Mouse (Mus musculus): ENCODE results near the gene Nrxn1. TPM values are rescaled to one million over a fixed set of nuclear protein-coding genes. Genes with fewer than 3 reads are reported as not detected.

The Nrxn1 gene
- polyA plus RNA-seq, 1 experiment from 2014 or later, result 1.9 TPM

DNA sequence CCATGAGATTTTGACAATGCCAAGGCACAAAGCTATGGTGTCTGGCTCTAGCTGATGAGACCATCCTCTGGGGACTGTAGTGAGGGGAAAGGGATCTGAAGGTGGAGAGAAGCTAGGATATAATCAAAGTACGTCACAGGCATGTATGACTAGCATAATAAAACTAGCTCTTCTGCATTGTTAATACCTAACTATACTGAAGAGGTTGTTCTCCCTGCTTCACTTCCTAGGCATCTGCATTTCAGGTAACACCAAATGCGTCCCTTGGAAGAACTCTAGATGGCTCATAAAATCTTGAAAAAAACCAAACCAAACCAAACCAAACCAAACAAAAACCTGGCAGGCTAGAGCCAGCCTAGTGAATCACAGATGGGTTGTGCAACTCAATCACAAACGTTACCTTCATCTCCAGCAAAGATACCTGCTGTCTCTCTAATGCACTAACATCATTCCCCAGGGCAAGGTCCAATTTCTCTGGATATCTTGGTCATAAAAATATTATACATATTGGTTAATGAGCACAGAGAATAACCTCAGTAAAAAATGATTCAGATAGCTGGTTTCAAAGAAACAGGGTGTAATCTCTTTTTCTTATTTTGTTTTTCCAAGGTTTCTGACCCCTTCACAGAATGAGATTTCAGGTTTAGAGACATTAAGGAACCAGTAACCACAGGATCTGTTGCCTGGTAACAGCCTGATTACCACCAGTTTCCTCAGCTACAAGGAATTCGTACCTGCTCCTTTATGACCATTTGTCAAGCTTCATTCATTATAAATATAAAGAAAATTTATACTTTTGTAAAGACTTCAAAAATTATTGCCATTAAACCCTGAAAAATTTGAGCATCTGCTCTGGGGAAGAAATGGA is 256.5 kb downstream of the Nrxn1 start:
- Histone ChIP-seq H3K27ac (replicated peaks) (no peak overlapping the region), H3K4me1 (replicated peaks; ENCODE audit: control insufficient read depth, insufficient read depth) (no peaks in the 10 kb centered on the region), H3K27me3 (ENCODE audit: control insufficient read depth, insufficient read depth, low read length) (no peaks in the 10 kb centered on the region), H3K4me3 (ENCODE audit: low read depth, low read length) (no peak overlapping the region), H3K9me3 (ENCODE audit: control insufficient read depth, low read length) (no peaks in the 10 kb centered on the region), H3K36me3 (ENCODE audit: control insufficient read depth, insufficient read depth, low read length) (no peaks in the 10 kb centered on the region), H3K9ac (ENCODE audit: low read length) (no peak overlapping the region), H3K4me2 (replicated peaks; ENCODE audit: low read depth) (no peak overlapping the region)
- DNase-seq (ENCODE audit: low spot score) (no peak), ATAC-seq (ENCODE audit: low FRiP score, low TSS enrichment) (no peak)
- 50% methylated on average over 4 of the region's 4 CpGs for WGBS
- TF ChIP-seq CTCF (IDR thresholded peaks at IDR 0.05; ENCODE audit: low read depth) (no peak), EP300 (optimal IDR thresholded peaks at IDR 0.05) (no peak)

DNA sequence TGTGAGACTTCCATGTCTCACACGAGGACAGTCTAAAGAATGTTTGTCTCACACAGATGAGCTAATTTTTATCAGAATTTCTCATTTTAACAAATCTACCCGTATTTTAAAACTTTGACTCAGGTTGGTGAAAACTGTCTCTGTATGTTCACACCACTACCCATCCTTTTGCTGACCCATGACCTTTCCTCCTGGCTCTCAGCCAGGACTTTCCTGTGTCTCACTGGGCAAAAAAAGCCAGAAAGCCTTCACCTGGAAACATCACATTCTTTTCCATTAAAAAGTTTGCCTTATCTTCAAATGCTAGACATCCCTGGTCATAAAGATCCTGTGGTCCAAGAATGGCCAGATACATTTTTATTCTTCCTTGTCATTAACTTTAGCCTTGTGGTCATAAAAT is 274.5 kb downstream of the Nrxn1 start:
- Histone ChIP-seq H3K4me3 (ENCODE audit: low read depth, low read length) (no peak overlapping the region), H3K4me1 (replicated peaks; ENCODE audit: control insufficient read depth, insufficient read depth) (no peaks in the 10 kb centered on the region), H3K27ac (replicated peaks) (no peak overlapping the region), H3K4me2 (replicated peaks; ENCODE audit: low read depth) (no peak overlapping the region), H3K9ac (ENCODE audit: low read length) (no peak overlapping the region), H3K9me3 (ENCODE audit: control insufficient read depth, low read length) (no peaks in the 10 kb centered on the region), H3K36me3 (ENCODE audit: control insufficient read depth, insufficient read depth, low read length) (no peaks in the 10 kb centered on the region), H3K27me3 (ENCODE audit: control insufficient read depth, insufficient read depth, low read length) (no peaks in the 10 kb centered on the region)
- TF ChIP-seq CTCF (IDR thresholded peaks at IDR 0.05; ENCODE audit: low read depth) (no peak), EP300 (optimal IDR thresholded peaks at IDR 0.05) (no peak)
- WGBS, result 60% methylated on average over 2 of the region's 2 CpGs
- DNase-seq (ENCODE audit: low spot score), result no peak
- ATAC-seq (ENCODE audit: low FRiP score, low TSS enrichment), result no peak

DNA sequence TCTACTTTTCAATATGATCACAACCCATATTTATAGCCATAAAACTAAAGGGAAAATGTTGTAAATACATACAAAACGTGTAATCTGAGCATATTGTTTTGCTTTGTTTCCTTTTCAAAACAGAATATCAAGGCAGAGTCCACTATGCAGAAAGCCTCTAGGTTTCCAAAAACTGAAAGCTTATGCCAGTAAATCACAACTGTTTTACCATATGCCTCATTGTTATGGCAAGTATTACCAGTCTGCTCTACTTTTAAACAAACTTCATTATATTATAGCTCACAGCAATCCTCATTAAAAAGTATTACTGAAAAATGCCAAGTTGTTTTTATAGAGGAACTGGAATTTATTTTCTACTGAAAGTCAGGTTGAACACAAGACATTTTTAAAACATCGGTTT is 275.0 kb downstream of the Nrxn1 start:
- H3K27me3 ChIP-seq (ENCODE audit: control insufficient read depth, insufficient read depth, low read length), result no peaks in the 10 kb centered on the region
- no peaks in the 10 kb centered on the region for H3K4me1 ChIP-seq (replicated peaks; ENCODE audit: control insufficient read depth, insufficient read depth)
- no peaks in the 10 kb centered on the region for H3K9me3 ChIP-seq (ENCODE audit: control insufficient read depth, low read length)
- DNase-seq (ENCODE audit: low spot score) (no peak), ATAC-seq (ENCODE audit: low FRiP score, low TSS enrichment) (no peak)
- TF ChIP-seq EP300 (optimal IDR thresholded peaks at IDR 0.05) (no peak), CTCF (IDR thresholded peaks at IDR 0.05; ENCODE audit: low read depth) (no peak)
- H3K4me3 ChIP-seq (ENCODE audit: low read depth, low read length), result no peak overlapping the region
- no peak overlapping the region for H3K27ac ChIP-seq (replicated peaks)
- H3K9ac ChIP-seq (ENCODE audit: low read length), result no peak overlapping the region
- no peaks in the 10 kb centered on the region for H3K36me3 ChIP-seq (ENCODE audit: control insufficient read depth, insufficient read depth, low read length)
- 63% methylated on average over 2 of the region's 2 CpGs for WGBS
- no peak overlapping the region for H3K4me2 ChIP-seq (replicated peaks; ENCODE audit: low read depth)

DNA sequence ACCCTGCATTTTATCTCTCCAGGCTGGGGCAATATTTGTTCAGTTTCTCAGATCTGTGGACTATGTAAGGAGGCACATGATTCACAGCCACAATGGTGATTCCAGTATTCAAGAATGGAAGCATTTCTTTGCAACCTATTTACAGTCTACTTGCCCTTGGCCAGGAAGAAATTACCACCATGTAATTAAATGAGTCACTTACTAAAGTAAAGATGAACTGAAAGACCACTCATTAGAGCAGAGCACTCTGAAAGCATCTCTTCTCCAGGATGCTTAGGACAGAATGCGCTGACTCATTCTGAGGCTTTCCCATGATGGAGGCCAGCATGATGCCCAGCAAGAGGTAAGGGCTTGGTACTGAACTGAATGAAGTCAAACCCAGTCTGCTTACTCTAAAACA is 277.6 kb downstream of the Nrxn1 start:
- H3K4me2 ChIP-seq (replicated peaks; ENCODE audit: low read depth), result no peak overlapping the region
- no peak for ATAC-seq (ENCODE audit: low FRiP score, low TSS enrichment)
- H3K27me3 ChIP-seq (ENCODE audit: control insufficient read depth, insufficient read depth, low read length), result no peaks in the 10 kb centered on the region
- TF ChIP-seq CTCF (IDR thresholded peaks at IDR 0.05; ENCODE audit: low read depth) (no peak), EP300 (optimal IDR thresholded peaks at IDR 0.05) (no peak)
- WGBS, result 97% methylated on average over 1 of the region's 1 CpGs
- H3K4me3 ChIP-seq (ENCODE audit: low read depth, low read length), result no peak overlapping the region
- DNase-seq (ENCODE audit: low spot score), result no peak
- no peak overlapping the region for H3K9ac ChIP-seq (ENCODE audit: low read length)
- H3K9me3 ChIP-seq (ENCODE audit: control insufficient read depth, low read length), result no peaks in the 10 kb centered on the region
- no peaks in the 10 kb centered on the region for H3K36me3 ChIP-seq (ENCODE audit: control insufficient read depth, insufficient read depth, low read length)
- no peak overlapping the region for H3K27ac ChIP-seq (replicated peaks)
- no peaks in the 10 kb centered on the region for H3K4me1 ChIP-seq (replicated peaks; ENCODE audit: control insufficient read depth, insufficient read depth)

DNA sequence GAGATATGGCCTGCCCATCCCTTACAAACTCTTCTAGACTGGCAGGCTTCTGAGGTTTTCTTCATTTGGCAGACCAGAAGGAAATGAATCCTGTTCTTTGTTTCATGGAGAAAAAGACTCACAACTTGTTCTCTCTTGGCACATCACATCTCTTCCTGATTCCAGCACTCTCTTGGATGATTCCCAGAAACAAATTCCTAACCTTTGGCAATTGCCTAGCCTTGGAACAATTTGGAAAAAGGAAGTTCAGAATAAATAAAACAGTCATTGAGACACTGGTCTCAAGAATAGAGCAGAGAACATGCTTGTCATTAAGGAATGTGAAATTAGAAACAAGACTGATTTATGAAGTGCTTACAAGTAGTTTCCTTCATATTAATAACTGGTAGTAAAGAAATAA is 279.1 kb downstream of the Nrxn1 start:
- H3K27ac ChIP-seq (replicated peaks), result no peak overlapping the region
- H3K4me2 ChIP-seq (replicated peaks; ENCODE audit: low read depth), result no peak overlapping the region
- H3K9ac ChIP-seq (ENCODE audit: low read length), result no peak overlapping the region
- TF ChIP-seq EP300 (optimal IDR thresholded peaks at IDR 0.05), result no peak
- TF ChIP-seq CTCF (IDR thresholded peaks at IDR 0.05; ENCODE audit: low read depth), result no peak
- DNase-seq (ENCODE audit: low spot score), result no peak
- H3K36me3 ChIP-seq (ENCODE audit: control insufficient read depth, insufficient read depth, low read length), result no peaks in the 10 kb centered on the region
- no peak overlapping the region for H3K4me3 ChIP-seq (ENCODE audit: low read depth, low read length)
- no peaks in the 10 kb centered on the region for H3K4me1 ChIP-seq (replicated peaks; ENCODE audit: control insufficient read depth, insufficient read depth)
- no peaks in the 10 kb centered on the region for H3K27me3 ChIP-seq (ENCODE audit: control insufficient read depth, insufficient read depth, low read length)
- H3K9me3 ChIP-seq (ENCODE audit: control insufficient read depth, low read length), result no peaks in the 10 kb centered on the region
- no peak for ATAC-seq (ENCODE audit: low FRiP score, low TSS enrichment)

DNA sequence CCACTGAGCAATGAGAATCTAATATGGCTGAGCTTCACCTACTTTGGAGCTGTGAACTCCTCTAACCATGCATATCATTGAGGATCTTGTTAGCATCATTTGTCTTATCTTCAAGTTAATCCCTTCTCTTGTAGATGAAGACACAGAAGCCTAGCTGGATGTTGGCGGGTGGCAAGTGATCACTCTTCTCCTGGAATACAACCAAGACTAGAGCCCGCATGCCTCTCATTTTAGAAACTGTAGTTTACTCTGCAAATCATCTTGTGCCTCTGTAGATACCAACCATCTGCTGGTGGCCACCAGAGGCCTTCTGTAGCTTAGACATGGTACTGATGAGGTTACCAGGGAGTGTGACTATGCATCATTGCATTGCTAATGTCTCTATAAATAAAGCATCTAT is 280.4 kb downstream of the Nrxn1 start:
- no peak overlapping the region for H3K4me3 ChIP-seq (ENCODE audit: low read depth, low read length)
- H3K9me3 ChIP-seq (ENCODE audit: control insufficient read depth, low read length), result no peaks in the 10 kb centered on the region
- no peaks in the 10 kb centered on the region for H3K36me3 ChIP-seq (ENCODE audit: control insufficient read depth, insufficient read depth, low read length)
- 73% methylated on average over 2 of the region's 2 CpGs for WGBS
- H3K9ac ChIP-seq (ENCODE audit: low read length), result no peak overlapping the region
- no peak overlapping the region for H3K4me2 ChIP-seq (replicated peaks; ENCODE audit: low read depth)
- no peaks in the 10 kb centered on the region for H3K27me3 ChIP-seq (ENCODE audit: control insufficient read depth, insufficient read depth, low read length)
- DNase-seq (ENCODE audit: low spot score) (no peak), ATAC-seq (ENCODE audit: low FRiP score, low TSS enrichment) (no peak)
- H3K27ac ChIP-seq (replicated peaks), result no peak overlapping the region
- TF ChIP-seq CTCF (IDR thresholded peaks at IDR 0.05; ENCODE audit: low read depth) (no peak), EP300 (optimal IDR thresholded peaks at IDR 0.05) (no peak)
- no peaks in the 10 kb centered on the region for H3K4me1 ChIP-seq (replicated peaks; ENCODE audit: control insufficient read depth, insufficient read depth)
